Mouse (Mus musculus): Measurements from ENCODE around the gene Xrcc2. TPM values are rescaled to one million over a fixed set of nuclear protein-coding genes. Genes with fewer than 3 reads are reported as not detected.

Xrcc2 gene
- 1 to 10 TPM; 7.8 to 8.3 TPM for total RNA-seq (2023)

GRCm38 (mm10) chr5:25705567-25706349 is at the start of gene Xrcc2:
Xrcc2 (minus strand) TSS chr5:25705825.

Other genes with a start within 250 kb of the Xrcc2 start
- 100 to 1,000 TPM in 1 of 2 experiments, 10 to 100 TPM in 1; 93.7 to 109 TPM for gene Kmt2c, start 207.0 kb downstream of the Xrcc2 start, total RNA-seq (2023)
- not detected for gene Cct8l1, start 189.8 kb downstream of the Xrcc2 start, total RNA-seq (2023)
- gene Actr3b, start 54.2 kb upstream of the Xrcc2 start, total RNA-seq (2023), result under 1 TPM in 1 of 2 experiments, not detected in 1; 0.26 TPM
- not detected for gene Gm21663, start 236.6 kb upstream of the Xrcc2 start, total RNA-seq (2023)
- gene Gm21671, start 248.6 kb upstream of the Xrcc2 start, total RNA-seq (2023), result not detected

Data from neutrophil, adult 83 days (primary cell).